Mouse (Mus musculus): ENCODE results near the gene Plce1. TPM values are rescaled to one million over a fixed set of nuclear protein-coding genes. Genes with fewer than 3 reads are reported as not detected.

Gene Plce1
- polyA plus RNA-seq, 1 experiment from 2014 or later, result 6.1 TPM

GRCm38 (mm10) chr19:38587559-38587958, 106.7 kb downstream of the Plce1 start:
- Histone ChIP-seq H3K4me3 (ENCODE audit: low read depth, low read length) (no peak overlapping the region), H3K27ac (ENCODE audit: low read depth, low read length) (no peak overlapping the region), H3K9ac (ENCODE audit: low read depth, low read length) (no peak overlapping the region), H3K4me1 (replicated peaks; ENCODE audit: control insufficient read depth, insufficient read depth, low read length) (0 out of 2 replicates have a peak, but pooled peaks cover 2% of the 10 kb centered on the region), H3K27me3 (ENCODE audit: control insufficient read depth, insufficient read depth, low read length) (no peaks in the 10 kb centered on the region), H3K9me3 (ENCODE audit: control insufficient read depth, low read length) (no peaks in the 10 kb centered on the region), H3K4me2 (replicated peaks; ENCODE audit: low read depth, low read length) (no peak overlapping the region), H3K36me3 (ENCODE audit: control insufficient read depth, insufficient read depth, low read length) (no peaks in the 10 kb centered on the region)
- ATAC-seq (ENCODE audit: low FRiP score) (no peak), DNase-seq (ENCODE audit: low spot score) (no peak)
- 83% methylated on average over 5 of the region's 5 CpGs for WGBS

GRCm38 (mm10) chr19:38589466-38589865, 108.6 kb downstream of the Plce1 start:
- 85% methylated on average over 5 of the region's 5 CpGs for WGBS
- Histone ChIP-seq H3K4me1 (replicated peaks; ENCODE audit: control insufficient read depth, insufficient read depth, low read length) (0 out of 2 replicates have a peak, but pooled peaks cover 2% of the 10 kb centered on the region), H3K36me3 (ENCODE audit: control insufficient read depth, insufficient read depth, low read length) (no peaks in the 10 kb centered on the region), H3K27ac (ENCODE audit: low read depth, low read length) (no peak overlapping the region), H3K27me3 (ENCODE audit: control insufficient read depth, insufficient read depth, low read length) (no peaks in the 10 kb centered on the region), H3K9ac (ENCODE audit: low read depth, low read length) (no peak overlapping the region), H3K4me3 (ENCODE audit: low read depth, low read length) (no peak overlapping the region), H3K9me3 (ENCODE audit: control insufficient read depth, low read length) (no peaks in the 10 kb centered on the region), H3K4me2 (replicated peaks; ENCODE audit: low read depth, low read length) (no peak overlapping the region)
- ATAC-seq (ENCODE audit: low FRiP score), result no peak
- DNase-seq (ENCODE audit: low spot score), result no peak

GRCm38 (mm10) chr19:38589941-38590340, 109.0 kb downstream of the Plce1 start:
- WGBS, result 88% methylated on average over 8 of the region's 8 CpGs
- ATAC-seq (ENCODE audit: low FRiP score) (no peak), DNase-seq (ENCODE audit: low spot score) (no peak)
- H3K36me3 ChIP-seq (ENCODE audit: control insufficient read depth, insufficient read depth, low read length), result no peaks in the 10 kb centered on the region
- H3K27ac ChIP-seq (ENCODE audit: low read depth, low read length), result no peak overlapping the region
- no peak overlapping the region for H3K4me2 ChIP-seq (replicated peaks; ENCODE audit: low read depth, low read length)
- H3K9me3 ChIP-seq (ENCODE audit: control insufficient read depth, low read length), result no peaks in the 10 kb centered on the region
- H3K4me1 ChIP-seq (replicated peaks; ENCODE audit: control insufficient read depth, insufficient read depth, low read length), result 0 out of 2 replicates have a peak, but pooled peaks cover 2% of the 10 kb centered on the region
- no peaks in the 10 kb centered on the region for H3K27me3 ChIP-seq (ENCODE audit: control insufficient read depth, insufficient read depth, low read length)
- no peak overlapping the region for H3K9ac ChIP-seq (ENCODE audit: low read depth, low read length)
- no peak overlapping the region for H3K4me3 ChIP-seq (ENCODE audit: low read depth, low read length)

- Histone ChIP-seq H3K27me3 (ENCODE audit: control insufficient read depth, insufficient read depth, low read length) (no peaks in the 10 kb centered on the region), H3K4me3 (ENCODE audit: low read depth, low read length) (no peak overlapping the region), H3K9ac (ENCODE audit: low read depth, low read length) (no peak overlapping the region), H3K4me2 (replicated peaks; ENCODE audit: low read depth, low read length) (no peak overlapping the region), H3K9me3 (ENCODE audit: control insufficient read depth, low read length) (no peaks in the 10 kb centered on the region), H3K4me1 (replicated peaks; ENCODE audit: control insufficient read depth, insufficient read depth, low read length) (no peaks in the 10 kb centered on the region), H3K27ac (ENCODE audit: low read depth, low read length) (no peak overlapping the region), H3K36me3 (ENCODE audit: control insufficient read depth, insufficient read depth, low read length) (no peaks in the 10 kb centered on the region)
- 88% methylated on average over 7 of the region's 7 CpGs for WGBS
- ATAC-seq (ENCODE audit: low FRiP score) (no peak), DNase-seq (ENCODE audit: low spot score) (no peak)
Measured at GRCm38 (mm10) chr19:38592566-38593224, 111.8 kb downstream of the Plce1 start.

GRCm38 (mm10) chr19:38593225-38593897, 112.5 kb downstream of the Plce1 start:
- DNase-seq (ENCODE audit: low spot score) (no peak), ATAC-seq (ENCODE audit: low FRiP score) (no peak)
- Histone ChIP-seq H3K9me3 (ENCODE audit: control insufficient read depth, low read length) (no peaks in the 10 kb centered on the region), H3K4me1 (replicated peaks; ENCODE audit: control insufficient read depth, insufficient read depth, low read length) (no peaks in the 10 kb centered on the region), H3K36me3 (ENCODE audit: control insufficient read depth, insufficient read depth, low read length) (no peaks in the 10 kb centered on the region), H3K27me3 (ENCODE audit: control insufficient read depth, insufficient read depth, low read length) (no peaks in the 10 kb centered on the region), H3K4me3 (ENCODE audit: low read depth, low read length) (no peak overlapping the region), H3K4me2 (replicated peaks; ENCODE audit: low read depth, low read length) (no peak overlapping the region), H3K27ac (ENCODE audit: low read depth, low read length) (no peak overlapping the region), H3K9ac (ENCODE audit: low read depth, low read length) (no peak overlapping the region)
- WGBS, result 95% methylated on average over 12 of the region's 12 CpGs

GRCm38 (mm10) chr19:38596096-38596495, 115.2 kb downstream of the Plce1 start:
- Histone ChIP-seq H3K9ac (ENCODE audit: low read depth, low read length) (no peak overlapping the region), H3K9me3 (ENCODE audit: control insufficient read depth, low read length) (no peaks in the 10 kb centered on the region), H3K4me3 (ENCODE audit: low read depth, low read length) (no peak overlapping the region), H3K27ac (ENCODE audit: low read depth, low read length) (no peak overlapping the region), H3K27me3 (ENCODE audit: control insufficient read depth, insufficient read depth, low read length) (no peaks in the 10 kb centered on the region), H3K36me3 (ENCODE audit: control insufficient read depth, insufficient read depth, low read length) (no peaks in the 10 kb centered on the region), H3K4me1 (replicated peaks; ENCODE audit: control insufficient read depth, insufficient read depth, low read length) (no peaks in the 10 kb centered on the region), H3K4me2 (replicated peaks; ENCODE audit: low read depth, low read length) (no peak overlapping the region)
- ATAC-seq (ENCODE audit: low FRiP score), result no peak
- 82% methylated on average over 4 of the region's 4 CpGs for WGBS
- no peak for DNase-seq (ENCODE audit: low spot score)

GRCm38 (mm10) chr19:38597392-38597791, 116.5 kb downstream of the Plce1 start:
- no peak for ATAC-seq (ENCODE audit: low FRiP score)
- WGBS, result 93% methylated on average over 2 of the region's 2 CpGs

GRCm38 (mm10) chr19:38599001-38599400, 118.1 kb downstream of the Plce1 start:
- ATAC-seq (ENCODE audit: low FRiP score), result no peak
- H3K9ac ChIP-seq (ENCODE audit: low read depth, low read length), result no peak overlapping the region
- no peaks in the 10 kb centered on the region for H3K27me3 ChIP-seq (ENCODE audit: control insufficient read depth, insufficient read depth, low read length)
- H3K4me3 ChIP-seq (ENCODE audit: low read depth, low read length), result no peak overlapping the region
- no peak overlapping the region for H3K27ac ChIP-seq (ENCODE audit: low read depth, low read length)
- no peak overlapping the region for H3K4me2 ChIP-seq (replicated peaks; ENCODE audit: low read depth, low read length)
- 83% methylated on average over 3 of the region's 3 CpGs for WGBS
- H3K4me1 ChIP-seq (replicated peaks; ENCODE audit: control insufficient read depth, insufficient read depth, low read length), result no peaks in the 10 kb centered on the region
- no peaks in the 10 kb centered on the region for H3K36me3 ChIP-seq (ENCODE audit: control insufficient read depth, insufficient read depth, low read length)
- H3K9me3 ChIP-seq (ENCODE audit: control insufficient read depth, low read length), result no peaks in the 10 kb centered on the region
- DNase-seq (ENCODE audit: low spot score), result no peak

More at GRCm38 (mm10) chr19:38597392-38597791, 116.5 kb downstream of the Plce1 start:
- Histone ChIP-seq H3K9me3 (ENCODE audit: control insufficient read depth, low read length) (no peaks in the 10 kb centered on the region), H3K27me3 (ENCODE audit: control insufficient read depth, insufficient read depth, low read length) (no peaks in the 10 kb centered on the region), H3K27ac (ENCODE audit: low read depth, low read length) (no peak overlapping the region), H3K36me3 (ENCODE audit: control insufficient read depth, insufficient read depth, low read length) (no peaks in the 10 kb centered on the region), H3K9ac (ENCODE audit: low read depth, low read length) (no peak overlapping the region), H3K4me2 (replicated peaks; ENCODE audit: low read depth, low read length) (no peak overlapping the region), H3K4me3 (ENCODE audit: low read depth, low read length) (no peak overlapping the region), H3K4me1 (replicated peaks; ENCODE audit: control insufficient read depth, insufficient read depth, low read length) (no peaks in the 10 kb centered on the region)
- DNase-seq (ENCODE audit: low spot score), result no peak

- DNase-seq (ENCODE audit: low spot score) (no peak), ATAC-seq (ENCODE audit: low FRiP score) (no peak)
- WGBS, result 71% methylated on average over 5 of the region's 5 CpGs
- Histone ChIP-seq H3K4me2 (replicated peaks; ENCODE audit: low read depth, low read length) (no peak overlapping the region), H3K27me3 (ENCODE audit: control insufficient read depth, insufficient read depth, low read length) (no peaks in the 10 kb centered on the region), H3K36me3 (ENCODE audit: control insufficient read depth, insufficient read depth, low read length) (no peaks in the 10 kb centered on the region), H3K4me3 (ENCODE audit: low read depth, low read length) (no peak overlapping the region), H3K9me3 (ENCODE audit: control insufficient read depth, low read length) (no peaks in the 10 kb centered on the region), H3K9ac (ENCODE audit: low read depth, low read length) (no peak overlapping the region), H3K4me1 (replicated peaks; ENCODE audit: control insufficient read depth, insufficient read depth, low read length) (no peaks in the 10 kb centered on the region), H3K27ac (ENCODE audit: low read depth, low read length) (no peak overlapping the region)
Measured at GRCm38 (mm10) chr19:38601127-38601526, 120.2 kb downstream of the Plce1 start.
